ENCODE assay signal across 7 mouse cellular contexts in the genomic region with DNA sequence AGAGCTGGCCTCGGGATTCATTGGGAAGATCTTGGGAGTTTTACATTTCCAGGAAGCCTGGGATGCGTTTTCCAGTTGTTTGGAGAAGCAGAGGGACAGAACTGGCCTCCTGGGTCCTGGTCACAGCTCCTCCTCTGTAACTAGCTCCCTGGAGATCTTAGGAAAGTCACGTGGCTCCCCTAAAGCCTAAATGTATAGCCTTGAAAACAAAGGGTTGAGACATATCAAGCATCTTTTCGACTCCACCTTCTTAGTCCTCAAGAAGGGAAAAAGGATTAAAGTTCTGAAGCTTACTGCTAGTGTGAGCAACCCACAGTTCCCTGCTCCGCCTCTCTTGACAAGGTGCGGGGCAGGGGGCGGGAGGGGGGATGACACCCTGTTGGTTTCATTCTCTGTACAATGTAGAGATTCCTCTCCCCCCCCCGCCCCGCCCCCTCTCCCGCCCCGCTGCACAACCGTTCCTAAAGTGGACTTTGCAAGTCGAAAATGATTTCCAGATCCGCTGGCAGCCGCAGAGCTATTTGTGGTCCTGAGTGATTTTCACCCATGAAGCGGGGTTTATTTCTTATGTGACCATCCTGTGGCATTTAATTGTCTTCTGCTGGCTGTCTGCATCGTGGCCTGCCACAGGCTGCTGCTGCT. TPM values are rescaled to one million over a fixed set of nuclear protein-coding genes. Genes with fewer than 3 reads are reported as not detected.
DNase-seq lines count a peak whose midpoint lies in the region; ATAC-seq lines count a peak whose summit lies in the region.

No protein-coding gene starts in this region.

- ATAC-seq in embryonic facial prominence, embryonic 12.5 days (ENCODE audit: insufficient number of reproducible peaks, insufficient read depth, low FRiP score, low TSS enrichment) = no peak
- ATAC-seq in hindbrain, embryonic 11.5 days (ENCODE audit: low FRiP score) = no peak
- 0 out of 2 replicates have a peak, but pooled peaks have one; percentile 10 for ATAC-seq in megakaryocyte-erythroid progenitor cell, adult 5-6 weeks (replicated peaks; ENCODE audit: low FRiP score, low TSS enrichment, poor library complexity, severe bottlenecking)
- no peak for ATAC-seq in CD4-positive, CD25-positive, alpha-beta regulatory T cell, adult 4 months

- H3K9ac ChIP-seq in embryonic facial prominence, embryonic 12.5 days = no peak overlapping the region
- H3K9ac ChIP-seq in hindbrain, embryonic 11.5 days (ENCODE audit: low read depth, low read length) = no peak overlapping the region; the same call in 1 of the 2 replicates

- 0 out of 2 replicates have a peak overlapping the region, but pooled peaks have one; percentile 4 for H3K4me3 ChIP-seq in embryonic facial prominence, embryonic 12.5 days
- 0 out of 2 replicates have a peak overlapping the region, but pooled peaks have one; percentile 6 for H3K4me3 ChIP-seq in hindbrain, embryonic 11.5 days (ENCODE audit: low read depth, low read length)

- H3K4me2 ChIP-seq in embryonic facial prominence, embryonic 12.5 days (replicated peaks) = peak overlapping the region; percentile 47
- H3K4me2 ChIP-seq in hindbrain, embryonic 11.5 days (replicated peaks; ENCODE audit: low read depth, low read length) = peak overlapping the region; percentile 24

- DNase-seq in Muller cell, postnatal 12 days (ENCODE audit: inconsistent ontology term) = peak; percentile 39
- DNase-seq in hindbrain, embryonic 11.5 days (ENCODE audit: low spot score) = no peak
- no peak for DNase-seq in embryo, embryonic 10 days (ENCODE audit: low spot score)
- DNase-seq in testis, postnatal 10 days (ENCODE audit: low spot score) = no peak

- peaks cover 23% of the 10 kb centered on the region for H3K4me1 ChIP-seq in embryonic facial prominence, embryonic 12.5 days
- H3K4me1 ChIP-seq in hindbrain, embryonic 11.5 days (replicated peaks; ENCODE audit: control insufficient read depth, insufficient read depth, low read length) = peaks cover 6% of the 10 kb centered on the region

- 9% methylated on average over 17 of the region's 17 CpGs for WGBS in embryonic facial prominence, embryonic 12.5 days
- WGBS in hindbrain, embryonic 11.5 days = 12% methylated on average over 14 of the region's 17 CpGs

- peak overlapping the region; percentile 61 for H3K27ac ChIP-seq in embryonic facial prominence, embryonic 12.5 days
- no peak overlapping the region for H3K27ac ChIP-seq in hindbrain, embryonic 11.5 days (ENCODE audit: low read depth, low read length)

- no peaks in the 10 kb centered on the region for H3K36me3 ChIP-seq in embryonic facial prominence, embryonic 12.5 days
- H3K36me3 ChIP-seq in hindbrain, embryonic 11.5 days (ENCODE audit: control insufficient read depth, insufficient read depth, low read length) = no peaks in the 10 kb centered on the region

- no peaks in the 10 kb centered on the region for H3K9me3 ChIP-seq in embryonic facial prominence, embryonic 12.5 days
- H3K9me3 ChIP-seq in hindbrain, embryonic 11.5 days (ENCODE audit: control insufficient read depth, low read length) = no peaks in the 10 kb centered on the region

- no peaks in the 10 kb centered on the region; the same call in 1 of the 2 replicates for H3K27me3 ChIP-seq in embryonic facial prominence, embryonic 12.5 days
- no peaks in the 10 kb centered on the region for H3K27me3 ChIP-seq in hindbrain, embryonic 11.5 days (ENCODE audit: control insufficient read depth, insufficient read depth, low read length)

RNA-seq across cellular contexts. Expression of a gene that starts 0.6 kb away (rescaled TPM):
- 0.31 and 0.50 TPM in 2 replicates for polyA plus RNA-seq in embryonic facial prominence, embryonic 12.5 days (2016; fragmentation: Nextera tagmentation; extraction: Ambion mirVana)
- polyA plus RNA-seq in hindbrain, embryonic 11.5 days (2014; fragmentation: Nextera tagmentation; extraction: Ambion mirVana) = 0.14 TPM in 1 of 2 replicates, not detected in the other
- total RNA-seq in megakaryocyte-erythroid progenitor cell, adult 5-6 weeks (2014; fragmentation: Nextera tagmentation) = not detected in 2 replicates
- total RNA-seq in megakaryocyte-erythroid progenitor cell, adult 5-6 weeks (2017) = not detected in 2 replicates
- polyA plus RNA-seq in CD4-positive, CD25-positive, alpha-beta regulatory T cell, adult 4 months (2017; shearing (Covaris generic)) = not detected
